Mouse (Mus musculus) neural tube, embryonic 12.5 days (tissue): ENCODE data around the gene Arhgef17. TPM values are rescaled to one million over a fixed set of nuclear protein-coding genes. Genes with fewer than 3 reads are reported as not detected.

Experiments used
- ATAC-seq: fragments of 200-750 bp; cut with Nextera tagmentation; 2 replicates; pipeline ENCODE4 v1.8.0; 2017; ENCODE audit warnings: low read depth, mild to moderate bottlenecking, moderate TSS enrichment, moderate library complexity; ENCODE audit not compliant: low FRiP score
- H3K27ac ChIP-seq: fragments of 300-500 bp; sonication (generic); 2 replicates; pipeline ENCODE4 v1.5.1; 2016
- H3K27me3 ChIP-seq: fragments of 300-500 bp; sonication (generic); replicated peaks from 2 replicates; pipeline ENCODE4 v1.6.1; 2016; ENCODE audit warnings: mild to moderate bottlenecking
- H3K36me3 ChIP-seq: fragments of 300-500 bp; sonication (generic); 2 replicates; pipeline ENCODE4 v1.6.1; 2016; ENCODE audit warnings: mild to moderate bottlenecking
- H3K4me1 ChIP-seq: fragments of 300-500 bp; sonication (generic); 2 replicates; pipeline ENCODE4 v1.6.1; 2016
- H3K4me2 ChIP-seq: fragments of 300-500 bp; sonication (generic); replicated peaks from 2 replicates; pipeline ENCODE4 v1.6.1; 2016; ENCODE audit warnings: mild to moderate bottlenecking
- H3K4me3 ChIP-seq: fragments of 300-500 bp; sonication (generic); 2 replicates; pipeline ENCODE4 v1.5.1; 2016
- H3K9ac ChIP-seq: fragments of 300-500 bp; sonication (generic); 2 replicates; pipeline ENCODE4 v1.6.1; 2016; ENCODE audit warnings: mild to moderate bottlenecking
- H3K9me3 ChIP-seq: fragments of 300-500 bp; sonication (generic); 2 replicates; pipeline ENCODE4 v1.6.1; 2016; ENCODE audit warnings: mild to moderate bottlenecking
- WGBS: fragments of 180-500 bp; shearing (Covaris S2); methylation state at CpG from one replicate; pipeline ENCODE4 v1.1.7; 2016; 5-methylcytosine and 5-hydroxymethylcytosine counted together
- polyA plus RNA-seq: library from polyadenylated mRNA; unstranded; fragments of >200 nt; fragmentation: Nextera tagmentation; extraction: Ambion mirVana; gene quantifications from 2 replicates; pipeline ENCODE4 v1.2.1, GENCODE M21; 2016

The Arhgef17 gene
- polyA plus RNA-seq, 1 experiment from 2014 or later, result 7.9 TPM

DNA sequence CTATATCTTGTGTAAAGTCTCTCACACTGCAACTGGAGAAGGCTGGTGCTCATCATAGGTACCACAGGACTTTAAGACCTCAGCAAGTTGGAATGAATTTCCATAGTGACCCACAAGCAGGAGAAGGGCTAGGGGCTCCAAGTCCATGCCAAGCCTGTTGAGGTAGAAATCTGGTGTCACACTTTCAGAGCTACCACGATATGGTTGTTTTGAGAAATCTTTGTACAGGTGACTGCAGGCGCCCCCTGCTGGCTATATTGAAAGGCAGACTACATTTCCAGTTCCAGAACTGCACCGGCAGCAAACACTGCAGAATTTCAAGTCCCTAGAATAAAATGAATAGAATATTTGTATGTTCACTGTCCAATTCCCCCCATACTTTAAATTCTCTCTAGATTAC is 65.2 kb downstream of the Arhgef17 start:
- Histone ChIP-seq H3K27me3 (no peaks in the 10 kb centered on the region), H3K27ac (no peak overlapping the region), H3K9me3 (no peaks in the 10 kb centered on the region), H3K4me2 (no peak overlapping the region), H3K9ac (no peak overlapping the region), H3K4me3 (no peak overlapping the region), H3K36me3 (no peaks in the 10 kb centered on the region), H3K4me1 (peaks cover 11% of the 10 kb centered on the region)
- whole genome bisulfite sequencing, result 15% methylated on average over 3 of the region's 3 CpGs
- no peak for ATAC-seq

DNA sequence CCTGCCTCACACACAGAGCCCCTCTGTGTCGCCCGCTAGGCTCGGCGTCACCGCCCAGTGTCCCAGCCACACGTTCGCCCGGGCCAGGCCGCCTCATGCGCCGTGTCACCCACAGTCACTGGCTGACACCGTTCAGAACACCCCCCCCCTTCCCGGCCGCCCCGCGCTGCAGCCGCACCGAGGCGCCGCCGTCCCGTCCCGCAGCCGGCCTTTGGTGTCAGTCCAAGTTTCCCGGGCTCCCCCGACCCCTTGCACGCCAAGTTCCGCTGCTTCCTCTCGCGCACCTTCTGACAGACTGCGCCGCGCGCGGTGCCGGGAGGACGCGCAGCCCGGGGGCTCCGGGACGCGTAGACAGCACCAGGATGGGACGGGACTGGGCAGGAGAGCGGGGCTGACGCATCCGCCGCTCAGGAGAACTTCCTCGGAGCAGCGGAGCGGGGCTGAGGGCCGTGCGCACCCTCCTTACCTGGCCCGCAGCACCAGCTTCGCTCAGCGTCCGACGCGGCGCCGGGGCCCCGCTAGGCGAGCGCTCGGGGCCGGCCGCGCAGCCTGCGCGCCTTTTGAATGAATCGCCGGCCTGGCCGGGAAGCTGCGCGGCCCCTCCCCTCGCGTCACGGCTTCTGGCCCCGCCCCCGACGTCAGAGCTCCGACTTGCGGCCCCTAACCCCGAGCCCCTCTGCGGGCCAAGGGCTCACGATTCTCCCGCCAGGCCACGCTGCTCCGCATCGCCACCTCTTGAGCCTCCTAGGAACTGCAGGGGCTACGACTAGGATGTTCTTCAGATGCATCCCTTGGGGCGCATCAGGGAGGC is 68.9 kb downstream of the Arhgef17 start, which contains the start of gene Relt:
Relt (minus strand) TSS at position 619 of the 811 bp plus-strand sequence.
- H3K4me1 ChIP-seq, result peaks cover 11% of the 10 kb centered on the region
- no peaks in the 10 kb centered on the region for H3K36me3 ChIP-seq
- H3K4me3 ChIP-seq, result peak within 1 kb of the TSS; percentile 69
- no peaks in the 10 kb centered on the region for H3K9me3 ChIP-seq
- H3K4me2 ChIP-seq, result peak within 1 kb of the TSS; percentile 98
- WGBS, result under 1% methylated on average over 91 of the region's 91 CpGs
- ATAC-seq, result peak; percentile 91
- H3K9ac ChIP-seq, result peak within 1 kb of the TSS; percentile 72
- no peaks in the 10 kb centered on the region for H3K27me3 ChIP-seq
- H3K27ac ChIP-seq, result peak within 1 kb of the TSS; percentile 59; the same call in 1 of the 2 replicates

DNA sequence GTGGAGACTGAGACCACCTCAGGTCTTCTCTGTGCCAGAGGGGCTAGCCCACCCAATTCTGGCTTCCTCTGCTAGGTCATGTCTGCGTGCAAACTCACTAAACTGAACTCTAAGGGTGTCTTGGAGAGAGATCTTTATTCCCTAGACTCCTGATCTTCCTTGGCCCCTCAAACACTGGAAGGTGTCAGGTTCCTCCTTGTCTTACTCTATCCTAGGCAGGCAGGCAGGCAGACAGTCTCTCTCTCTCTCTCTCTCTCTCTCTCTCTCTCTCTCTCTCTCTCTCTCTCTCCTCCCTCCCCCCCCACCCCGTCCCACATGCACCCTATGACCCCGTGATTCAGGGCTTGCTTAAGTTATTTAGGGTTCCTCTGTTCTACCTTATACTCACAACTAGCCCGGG is 69.6 kb downstream of the Arhgef17 start:
- ATAC-seq, result no peak
- whole genome bisulfite sequencing, result 5% methylated on average over 4 of the region's 4 CpGs
- no peak overlapping the region for H3K27ac ChIP-seq

DNA sequence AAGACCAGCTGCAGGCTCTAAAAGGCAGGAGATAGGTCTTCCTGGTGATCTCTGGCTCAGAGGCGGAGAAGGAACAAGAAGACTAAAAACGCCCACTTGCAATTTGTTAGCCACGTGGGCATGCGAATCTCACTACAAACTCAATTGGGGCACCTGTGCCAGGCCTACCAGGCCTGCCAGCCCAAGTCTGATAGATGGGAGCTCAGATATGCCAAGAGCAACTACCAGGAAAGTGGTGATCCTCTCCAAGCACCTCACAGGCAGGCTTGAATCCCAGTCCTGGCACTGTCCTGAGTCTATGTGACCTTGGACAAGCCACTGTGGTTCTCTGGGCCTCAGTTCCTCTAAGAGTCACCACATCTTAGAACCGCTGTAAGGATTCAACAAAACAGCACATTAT is 70.7 kb downstream of the Arhgef17 start:
- Histone ChIP-seq H3K27me3 (no peaks in the 10 kb centered on the region), H3K36me3 (no peaks in the 10 kb centered on the region), H3K4me1 (peaks cover 11% of the 10 kb centered on the region), H3K9me3 (no peaks in the 10 kb centered on the region), H3K9ac (no peak overlapping the region), H3K4me2 (0 out of 2 replicates have a peak overlapping the region, but pooled peaks have one; percentile 98), H3K4me3 (no peak overlapping the region), H3K27ac (no peak overlapping the region)
- WGBS, result 93% methylated on average over 5 of the region's 5 CpGs
- ATAC-seq, result no peak

More for the DNA sequence above, 69.6 kb downstream of the Arhgef17 start:
- Histone ChIP-seq H3K36me3 (no peaks in the 10 kb centered on the region), H3K9ac (peak overlapping the region; percentile 72; the same call in 1 of the 2 replicates), H3K4me2 (peak overlapping the region; percentile 98), H3K4me3 (peak overlapping the region; percentile 69), H3K9me3 (no peaks in the 10 kb centered on the region), H3K4me1 (peaks cover 11% of the 10 kb centered on the region), H3K27me3 (no peaks in the 10 kb centered on the region)

DNA sequence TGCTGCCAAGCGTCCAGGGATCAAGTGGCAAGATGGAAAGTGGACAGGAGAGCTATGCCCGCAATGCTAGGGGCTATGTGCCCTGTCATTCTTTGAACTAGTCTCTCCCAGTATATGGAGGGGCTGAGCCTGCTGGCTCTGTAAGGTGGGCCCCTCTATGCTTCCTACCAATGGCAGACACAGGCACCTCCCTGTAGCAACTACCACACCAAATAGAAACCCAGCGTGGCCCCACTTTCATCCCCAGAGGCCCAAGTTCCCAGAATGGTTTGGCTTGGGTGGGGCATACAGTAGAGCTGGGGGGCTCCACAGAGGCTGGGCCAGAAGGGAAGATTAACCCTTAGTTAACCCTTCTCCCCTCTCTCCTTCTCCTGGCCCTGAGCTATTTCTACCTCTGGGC is 71.5 kb downstream of the Arhgef17 start:
- H3K27me3 ChIP-seq, result no peaks in the 10 kb centered on the region
- WGBS, result 81% methylated on average over 3 of the region's 3 CpGs
- H3K4me3 ChIP-seq, result no peak overlapping the region
- no peak overlapping the region for H3K27ac ChIP-seq
- H3K4me2 ChIP-seq, result no peak overlapping the region
- H3K4me1 ChIP-seq, result peaks cover 11% of the 10 kb centered on the region
- no peaks in the 10 kb centered on the region for H3K36me3 ChIP-seq
- no peaks in the 10 kb centered on the region for H3K9me3 ChIP-seq
- ATAC-seq, result no peak
- H3K9ac ChIP-seq, result no peak overlapping the region

DNA sequence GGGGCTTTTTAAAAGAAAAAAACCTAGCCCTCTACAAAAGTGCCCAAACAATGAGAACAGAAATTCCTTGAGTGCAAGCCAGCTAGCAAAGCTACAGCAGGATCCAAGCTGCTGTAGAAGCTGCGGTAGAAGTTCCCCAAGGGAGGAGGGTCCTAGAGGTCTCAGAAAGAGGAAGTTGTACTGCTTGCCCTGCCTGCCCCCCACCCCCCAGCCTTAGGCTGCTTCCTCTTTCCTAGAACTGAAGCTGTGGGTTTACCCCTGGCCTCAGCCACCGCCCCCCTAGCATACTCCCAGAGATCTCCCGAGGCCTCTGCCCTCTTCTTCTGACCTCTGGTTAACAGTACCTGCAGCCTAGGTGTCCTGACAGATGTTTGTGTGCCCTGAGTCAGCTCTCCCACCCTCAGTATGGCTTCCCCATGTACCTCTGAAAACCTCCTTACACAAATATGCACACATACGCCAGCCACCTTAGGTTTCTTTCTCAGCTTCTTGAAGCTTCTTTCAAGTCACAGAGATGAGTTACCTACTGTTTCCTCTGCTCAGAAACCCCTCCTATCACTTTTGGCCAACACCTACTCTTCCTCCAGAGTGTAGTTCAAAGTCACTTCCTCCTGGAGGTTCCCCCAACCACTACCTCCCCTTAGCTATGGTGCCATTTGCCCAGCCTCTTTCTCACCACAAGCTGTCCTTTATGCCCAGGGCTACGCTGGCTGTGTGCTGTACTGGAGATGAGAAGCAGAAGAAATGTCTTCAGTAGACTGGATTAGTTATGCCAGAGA is 75.9 kb downstream of the Arhgef17 start:
- Histone ChIP-seq H3K27ac (no peak overlapping the region), H3K4me3 (no peak overlapping the region), H3K4me2 (no peak overlapping the region), H3K27me3 (no peaks in the 10 kb centered on the region), H3K36me3 (no peaks in the 10 kb centered on the region), H3K9ac (no peak overlapping the region), H3K4me1 (peaks cover 10% of the 10 kb centered on the region; the same call in 1 of the 2 replicates), H3K9me3 (no peaks in the 10 kb centered on the region)
- ATAC-seq, result no peak
- 76% methylated on average over 5 of the region's 5 CpGs for WGBS

DNA sequence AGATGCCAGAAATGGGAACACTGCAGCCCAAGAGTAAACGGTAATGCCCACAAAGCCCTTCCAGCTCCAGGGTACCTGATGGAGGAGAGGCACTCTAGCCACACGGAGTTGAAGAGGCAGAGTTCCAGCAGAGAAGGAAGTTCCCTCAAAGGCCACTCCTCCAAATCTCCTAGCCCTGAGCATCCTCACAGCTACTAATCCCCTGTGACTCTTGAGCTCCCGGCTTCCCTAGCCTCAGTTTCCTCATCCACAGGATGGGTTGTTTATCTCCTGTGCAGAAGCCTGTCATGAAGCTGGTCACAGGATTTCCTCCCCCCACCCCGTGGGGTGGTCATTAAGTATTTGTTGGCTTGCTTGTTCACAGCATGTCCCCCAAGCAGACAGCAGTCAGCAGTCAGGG is 76.6 kb downstream of the Arhgef17 start:
- Histone ChIP-seq H3K27ac (no peak overlapping the region), H3K4me2 (no peak overlapping the region), H3K9ac (no peak overlapping the region), H3K36me3 (no peaks in the 10 kb centered on the region), H3K27me3 (no peaks in the 10 kb centered on the region), H3K4me1 (peaks cover 10% of the 10 kb centered on the region; the same call in 1 of the 2 replicates), H3K4me3 (no peak overlapping the region), H3K9me3 (no peaks in the 10 kb centered on the region)
- ATAC-seq, result no peak
- 57% methylated on average over 4 of the region's 4 CpGs for WGBS

DNA sequence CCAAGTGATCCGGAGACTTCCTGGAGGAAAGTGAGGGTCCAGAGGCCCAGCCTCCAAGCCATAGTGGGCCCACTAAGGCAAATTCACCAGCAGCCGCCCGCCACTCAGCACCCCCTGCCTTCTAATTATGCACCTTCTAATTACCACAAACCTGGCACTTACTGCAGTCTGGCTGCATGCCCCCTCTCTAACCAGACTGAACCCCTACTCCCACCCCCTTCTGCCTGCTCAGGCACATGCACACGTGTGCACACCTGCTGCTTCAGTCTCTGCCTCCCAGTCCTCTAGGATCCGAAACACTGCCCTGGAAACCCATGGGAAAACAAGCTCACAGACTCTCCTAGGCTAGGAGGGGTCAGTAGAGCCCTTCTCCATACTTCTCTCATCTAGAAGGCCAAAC is 77.0 kb downstream of the Arhgef17 start:
- 67% methylated on average over 5 of the region's 5 CpGs for WGBS
- H3K9me3 ChIP-seq, result no peaks in the 10 kb centered on the region
- no peak for ATAC-seq
- H3K27ac ChIP-seq, result no peak overlapping the region
- H3K36me3 ChIP-seq, result no peaks in the 10 kb centered on the region
- H3K4me2 ChIP-seq, result no peak overlapping the region
- H3K4me1 ChIP-seq, result peaks cover 10% of the 10 kb centered on the region; the same call in 1 of the 2 replicates
- no peaks in the 10 kb centered on the region for H3K27me3 ChIP-seq
- no peak overlapping the region for H3K4me3 ChIP-seq
- H3K9ac ChIP-seq, result no peak overlapping the region

DNA sequence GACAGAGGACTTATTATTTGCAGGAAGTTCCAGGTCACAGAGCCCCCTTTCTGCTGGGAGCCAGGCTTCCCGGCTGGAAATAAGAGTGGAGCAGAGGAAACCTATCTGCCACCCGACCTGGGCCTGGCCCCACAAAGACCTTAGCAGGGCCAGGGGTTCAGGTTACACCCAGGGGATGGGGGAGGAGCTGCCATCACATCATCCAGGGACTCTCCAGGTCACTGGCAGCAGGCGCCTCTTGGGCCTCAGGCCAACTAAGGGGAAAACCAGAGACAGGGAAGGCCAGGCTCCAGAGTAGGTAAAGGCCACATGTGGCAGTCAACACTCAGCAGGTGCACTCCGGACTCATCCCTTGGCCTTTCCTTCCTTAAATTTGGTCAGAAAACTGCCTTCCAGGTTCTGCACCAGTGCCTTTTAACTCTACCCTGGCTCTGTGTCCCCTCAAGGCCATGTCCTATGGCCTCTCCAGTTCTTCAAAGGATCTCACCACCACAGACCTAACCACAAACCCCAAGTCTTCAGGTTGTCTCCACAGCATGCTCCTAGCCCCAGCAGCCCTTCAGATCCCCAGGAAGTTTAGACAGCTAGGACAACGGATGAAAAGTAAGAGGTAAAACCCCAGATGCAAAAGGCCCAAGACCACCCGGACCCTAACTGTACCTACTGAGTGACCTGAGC is 77.6 kb downstream of the Arhgef17 start:
- H3K9me3 ChIP-seq, result no peaks in the 10 kb centered on the region
- H3K27me3 ChIP-seq, result no peaks in the 10 kb centered on the region
- peaks cover 10% of the 10 kb centered on the region; the same call in 1 of the 2 replicates for H3K4me1 ChIP-seq
- WGBS, result 52% methylated on average over 6 of the region's 6 CpGs
- H3K4me3 ChIP-seq, result no peak overlapping the region
- H3K27ac ChIP-seq, result no peak overlapping the region
- no peak overlapping the region for H3K9ac ChIP-seq
- no peaks in the 10 kb centered on the region for H3K36me3 ChIP-seq
- no peak overlapping the region for H3K4me2 ChIP-seq
- ATAC-seq, result no peak

DNA sequence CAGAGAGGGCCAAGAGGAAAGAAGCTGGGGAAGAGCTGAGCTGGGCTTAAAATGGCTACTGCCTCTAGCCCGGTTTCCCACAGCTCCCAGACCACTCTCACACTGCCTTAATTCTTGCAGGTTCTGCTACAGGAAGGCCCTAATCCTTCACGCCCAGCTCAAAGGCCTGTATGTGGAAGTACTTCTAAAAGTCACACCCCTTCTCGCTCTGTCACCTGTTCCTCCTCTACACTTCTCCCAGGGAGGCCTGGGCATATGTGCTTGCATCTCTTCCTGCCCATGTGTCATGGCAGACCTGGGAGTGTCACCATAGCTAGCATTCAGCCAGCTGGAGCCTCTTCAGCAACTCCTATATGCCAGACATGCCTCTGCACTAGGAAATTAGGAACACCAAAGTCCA is 78.5 kb downstream of the Arhgef17 start:
- Histone ChIP-seq H3K4me3 (no peak overlapping the region), H3K36me3 (no peaks in the 10 kb centered on the region), H3K27ac (no peak overlapping the region), H3K9ac (no peak overlapping the region), H3K9me3 (no peaks in the 10 kb centered on the region), H3K4me1 (peaks cover 10% of the 10 kb centered on the region; the same call in 1 of the 2 replicates), H3K4me2 (no peak overlapping the region), H3K27me3 (no peaks in the 10 kb centered on the region)
- 83% methylated on average over 3 of the region's 3 CpGs for WGBS
- no peak for ATAC-seq

DNA sequence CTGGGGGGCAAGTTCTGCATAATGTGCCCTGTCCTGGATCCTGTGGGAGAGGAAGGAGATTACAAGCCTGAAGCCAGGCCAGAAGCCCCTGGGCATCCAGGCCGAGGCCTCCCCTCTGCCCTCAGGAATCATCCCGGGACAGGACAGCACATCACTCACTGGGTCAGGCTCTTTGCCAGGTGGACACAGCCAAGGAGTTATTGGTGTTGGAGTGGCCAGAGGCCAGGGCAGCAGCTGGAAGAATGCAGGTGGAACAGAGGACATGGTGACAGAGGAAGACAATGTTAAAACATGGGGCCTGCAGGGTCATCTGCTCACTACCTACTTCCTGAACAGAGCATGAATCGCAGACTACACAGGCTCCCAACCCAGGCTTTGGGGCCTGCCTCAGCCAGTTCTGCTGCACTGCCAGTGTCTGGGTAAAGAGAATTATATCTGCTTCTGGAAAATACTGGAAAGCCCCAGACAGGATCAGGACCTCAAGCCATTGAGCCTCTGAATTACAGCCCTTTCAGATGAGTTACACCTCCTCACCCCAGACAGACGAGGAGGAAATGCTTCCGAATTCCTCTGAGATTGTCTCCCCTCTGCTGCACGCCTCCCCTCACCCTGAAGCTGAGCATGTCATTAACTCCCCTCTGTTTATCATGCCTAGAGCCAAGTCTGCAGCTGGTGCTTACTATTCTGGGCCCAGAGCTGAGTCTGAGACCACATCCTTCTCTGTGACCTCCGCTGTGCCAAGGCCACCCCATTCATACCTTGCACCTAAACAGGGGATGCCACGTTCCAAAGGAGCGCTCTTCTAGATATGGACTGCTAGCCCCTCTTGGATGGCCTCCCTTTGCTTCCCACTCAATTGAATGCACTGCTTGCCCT is 80.2 kb downstream of the Arhgef17 start:
- Histone ChIP-seq H3K9me3 (no peaks in the 10 kb centered on the region), H3K4me2 (no peak overlapping the region), H3K27ac (no peak overlapping the region), H3K9ac (0 out of 2 replicates have a peak overlapping the region, but pooled peaks have one; percentile 3), H3K4me1 (peaks cover 10% of the 10 kb centered on the region; the same call in 1 of the 2 replicates), H3K36me3 (no peaks in the 10 kb centered on the region), H3K27me3 (no peaks in the 10 kb centered on the region), H3K4me3 (no peak overlapping the region)
- no peak for ATAC-seq
- 65% methylated on average over 9 of the region's 9 CpGs for WGBS
